22 mouse cellular contexts compared by ENCODE assay signal in genomic region chr11:85737893-85738292, GRCm38 (mm10).
DNase-seq lines count a peak whose midpoint lies in the region; ATAC-seq lines count a peak whose summit lies in the region.
"Had no signal": no experiment of that assay in that cellular context is flagged by ENCODE, and none has a peak within 500 bp of the region (broad histone marks: within the 10 kb centered on the region; RNA-seq: fewer than 3 reads in every experiment).

No protein-coding gene starts in this region.

- no peak overlapping the region for H3K4me3 ChIP-seq in intestine, embryonic 14.5 days (ENCODE audit: low read depth, low read length)
- H3K4me3 ChIP-seq in intestine, embryonic 15.5 days (replicated peaks): no peak overlapping the region
- no peak overlapping the region for H3K4me3 ChIP-seq in lung, embryonic 16.5 days (ENCODE audit: low read length)
- 0 out of 2 replicates have a peak overlapping the region, but pooled peaks have one; percentile 13 for H3K4me3 ChIP-seq in limb, embryonic 10.5 days
- H3K4me3 ChIP-seq in stomach, embryonic 16.5 days (replicated peaks; ENCODE audit: low read length): no peak overlapping the region
- H3K4me3 ChIP-seq: layer of hippocampus, adult 2 months; megakaryocyte, embryonic 14.5 days; midbrain, embryonic 15.5 days had no signal

- 0 out of 2 replicates have a peak, but pooled peaks have one; percentile 4 for ATAC-seq in intestine, embryonic 14.5 days (replicated peaks; ENCODE audit: low FRiP score, low TSS enrichment, low read depth)
- no peak for ATAC-seq in intestine, embryonic 15.5 days
- ATAC-seq in lung, embryonic 16.5 days (ENCODE audit: low read depth): no peak
- peak; percentile 1; the same call in 1 of the 2 replicates for ATAC-seq in stomach, embryonic 16.5 days (ENCODE audit: insufficient read depth, low FRiP score)
- ATAC-seq: midbrain, embryonic 15.5 days; Patski had no signal

- H3K9ac ChIP-seq in intestine, embryonic 14.5 days (ENCODE audit: low read length): no peak overlapping the region
- no peak overlapping the region for H3K9ac ChIP-seq in intestine, embryonic 15.5 days
- no peak overlapping the region for H3K9ac ChIP-seq in lung, embryonic 16.5 days (ENCODE audit: low read length)
- no peak overlapping the region for H3K9ac ChIP-seq in stomach, embryonic 16.5 days (ENCODE audit: low read length)
- H3K9ac ChIP-seq: midbrain, embryonic 15.5 days had no signal

- H3K27me3 ChIP-seq in intestine, embryonic 14.5 days (replicated peaks; ENCODE audit: control insufficient read depth, insufficient read depth, low read length): 0 out of 2 replicates have a peak, but pooled peaks cover 3% of the 10 kb centered on the region
- no peaks in the 10 kb centered on the region for H3K27me3 ChIP-seq in intestine, embryonic 15.5 days (replicated peaks)
- no peaks in the 10 kb centered on the region for H3K27me3 ChIP-seq in lung, embryonic 16.5 days (ENCODE audit: control insufficient read depth, insufficient read depth, low read depth, low read length)
- peaks cover 73% of the 10 kb centered on the region for H3K27me3 ChIP-seq in limb, embryonic 10.5 days (ENCODE audit: low read depth, poor library complexity, severe bottlenecking)
- H3K27me3 ChIP-seq in stomach, embryonic 16.5 days (ENCODE audit: control insufficient read depth, insufficient read depth, low read length): no peaks in the 10 kb centered on the region
- H3K27me3 ChIP-seq: midbrain, embryonic 15.5 days; Patski had no signal

- peak overlapping the region; percentile 16; the same call in 1 of the 2 replicates for H3K27ac ChIP-seq in intestine, embryonic 14.5 days (ENCODE audit: low read depth)
- H3K27ac ChIP-seq in intestine, embryonic 15.5 days: no peak overlapping the region
- H3K27ac ChIP-seq in lung, embryonic 16.5 days (ENCODE audit: low read length): peak overlapping the region; percentile 94
- peak overlapping the region; percentile 66; the same call in 1 of the 2 replicates for H3K27ac ChIP-seq in limb, embryonic 10.5 days
- H3K27ac ChIP-seq in stomach, embryonic 16.5 days (ENCODE audit: low read length): 0 out of 2 replicates have a peak overlapping the region, but pooled peaks have one; percentile 6
- H3K27ac ChIP-seq: layer of hippocampus, adult 2 months; midbrain, embryonic 15.5 days had no signal

- no peak for DNase-seq in intestine, embryonic 14.5 days (ENCODE audit: low spot score)
- DNase-seq in lung, adult 18-20 months: no peak
- no peak for DNase-seq in limb, embryonic 10.5 days (ENCODE audit: low spot score)
- no peak for DNase-seq in layer of hippocampus, postnatal 25 days (ENCODE audit: extremely low spot score in 1 of 2, low spot score in 1 of 2)
- no peak for DNase-seq in ovary, postnatal 14 days (ENCODE audit: low spot score)
- DNase-seq: adrenal gland, postnatal 10 days; cerebellum, adult 9-10 months; gastrocnemius, postnatal 10 days; heart, adult 11 months; kidney, adult 9 months; lung, adult 2 months; retina, postnatal 1 day; right cerebral cortex, postnatal 4 days; thymus, postnatal 4 days had no signal

- 46% methylated on average over 3 of the region's 3 CpGs for WGBS in intestine, embryonic 14.5 days
- 70% methylated on average over 3 of the region's 3 CpGs for WGBS in intestine, embryonic 15.5 days
- WGBS in lung, embryonic 16.5 days: 44% methylated on average over 3 of the region's 3 CpGs
- 15% methylated on average over 3 of the region's 3 CpGs for WGBS in limb, embryonic 10.5 days
- 52% methylated on average over 3 of the region's 3 CpGs for WGBS in stomach, embryonic 16.5 days

- no peaks in the 10 kb centered on the region for H3K9me3 ChIP-seq in intestine, embryonic 14.5 days (ENCODE audit: control insufficient read depth, low read length)
- no peaks in the 10 kb centered on the region for H3K9me3 ChIP-seq in intestine, embryonic 15.5 days
- H3K9me3 ChIP-seq in lung, embryonic 16.5 days (ENCODE audit: control insufficient read depth, low read length): no peaks in the 10 kb centered on the region
- no peaks in the 10 kb centered on the region for H3K9me3 ChIP-seq in limb, embryonic 10.5 days (replicated peaks)
- no peaks in the 10 kb centered on the region for H3K9me3 ChIP-seq in stomach, embryonic 16.5 days (replicated peaks; ENCODE audit: control insufficient read depth, low read length)
- H3K9me3 ChIP-seq: midbrain, embryonic 15.5 days had no signal

- peaks cover 29% of the 10 kb centered on the region for H3K4me1 ChIP-seq in intestine, embryonic 14.5 days (replicated peaks; ENCODE audit: control insufficient read depth, insufficient read depth, low read length)
- H3K4me1 ChIP-seq in intestine, embryonic 15.5 days (replicated peaks): peaks cover 13% of the 10 kb centered on the region
- peaks cover 52% of the 10 kb centered on the region for H3K4me1 ChIP-seq in lung, embryonic 16.5 days (replicated peaks; ENCODE audit: control insufficient read depth, insufficient read depth, low read length)
- peaks cover 87% of the 10 kb centered on the region for H3K4me1 ChIP-seq in limb, embryonic 10.5 days
- peaks cover 29% of the 10 kb centered on the region for H3K4me1 ChIP-seq in stomach, embryonic 16.5 days (ENCODE audit: control insufficient read depth, insufficient read depth, low read length)

- H3K4me2 ChIP-seq in intestine, embryonic 14.5 days (ENCODE audit: low read length): no peak overlapping the region
- H3K4me2 ChIP-seq in intestine, embryonic 15.5 days (replicated peaks): no peak overlapping the region
- no peak overlapping the region for H3K4me2 ChIP-seq in lung, embryonic 16.5 days (ENCODE audit: low read depth, low read length)
- H3K4me2 ChIP-seq in stomach, embryonic 16.5 days (ENCODE audit: low read depth, low read length): no peak overlapping the region
- H3K4me2 ChIP-seq: liver, embryonic 11.5 days; midbrain, embryonic 15.5 days had no signal

- no peaks in the 10 kb centered on the region for H3K36me3 ChIP-seq in intestine, embryonic 14.5 days (ENCODE audit: control insufficient read depth, insufficient read depth, low read length)
- no peaks in the 10 kb centered on the region for H3K36me3 ChIP-seq in intestine, embryonic 15.5 days
- no peaks in the 10 kb centered on the region for H3K36me3 ChIP-seq in lung, embryonic 16.5 days (ENCODE audit: control insufficient read depth, insufficient read depth, low read length)
- no peaks in the 10 kb centered on the region for H3K36me3 ChIP-seq in limb, embryonic 10.5 days
- H3K36me3 ChIP-seq in stomach, embryonic 16.5 days (ENCODE audit: control insufficient read depth, insufficient read depth, low read length): no peaks in the 10 kb centered on the region
- H3K36me3 ChIP-seq: midbrain, embryonic 15.5 days had no signal

Comparison
In these comparisons a context has a peak if more than half of its experiments do, and no peak if none do; other contexts are left out.
1. ATAC-seq: peak in intestine, embryonic 14.5 days (single experiment) and stomach, embryonic 16.5 days (single experiment); none in intestine, embryonic 15.5 days (single experiment) and lung, embryonic 16.5 days (single experiment).